8 mouse cellular contexts compared by ENCODE assay signal in genomic region chr3:57487455-57488153, GRCm38 (mm10).
DNase-seq lines count a peak whose midpoint lies in the region; ATAC-seq lines count a peak whose summit lies in the region.

No protein-coding gene starts in this region.

- H3K4me1 ChIP-seq in lung, embryonic 16.5 days (replicated peaks; ENCODE audit: control insufficient read depth, insufficient read depth, low read length): peaks cover 10% of the 10 kb centered on the region
- H3K4me1 ChIP-seq in kidney, embryonic 15.5 days: peaks cover 15% of the 10 kb centered on the region
- peaks cover 14% of the 10 kb centered on the region for H3K4me1 ChIP-seq in stomach, embryonic 16.5 days (ENCODE audit: control insufficient read depth, insufficient read depth, low read length)

- H3K27ac ChIP-seq in lung, embryonic 16.5 days (ENCODE audit: low read length): peak overlapping the region; percentile 83
- H3K27ac ChIP-seq in kidney, embryonic 15.5 days: peak overlapping the region; percentile 74
- H3K27ac ChIP-seq in stomach, embryonic 16.5 days (ENCODE audit: low read length): peak overlapping the region; percentile 78

- H3K4me2 ChIP-seq in lung, embryonic 16.5 days (ENCODE audit: low read depth, low read length): 0 out of 2 replicates have a peak overlapping the region, but pooled peaks have one; percentile 10
- H3K4me2 ChIP-seq in kidney, embryonic 15.5 days: 0 out of 2 replicates have a peak overlapping the region, but pooled peaks have one; percentile 16
- peak overlapping the region; percentile 9; the same call in 1 of the 2 replicates for H3K4me2 ChIP-seq in stomach, embryonic 16.5 days (ENCODE audit: low read depth, low read length)

- no peaks in the 10 kb centered on the region for H3K9me3 ChIP-seq in lung, embryonic 16.5 days (ENCODE audit: control insufficient read depth, low read length)
- H3K9me3 ChIP-seq in kidney, embryonic 15.5 days (replicated peaks): no peaks in the 10 kb centered on the region
- H3K9me3 ChIP-seq in stomach, embryonic 16.5 days (replicated peaks; ENCODE audit: control insufficient read depth, low read length): no peaks in the 10 kb centered on the region

- H3K9ac ChIP-seq in lung, embryonic 16.5 days (ENCODE audit: low read length): no peak overlapping the region
- H3K9ac ChIP-seq in kidney, embryonic 15.5 days: no peak overlapping the region
- no peak overlapping the region for H3K9ac ChIP-seq in stomach, embryonic 16.5 days (ENCODE audit: low read length)

- 29% methylated on average over 8 of the region's 8 CpGs for WGBS in lung, embryonic 16.5 days
- WGBS in kidney, embryonic 15.5 days: 36% methylated on average over 8 of the region's 8 CpGs
- WGBS in stomach, embryonic 16.5 days: 30% methylated on average over 8 of the region's 8 CpGs

- no peak for DNase-seq in lung, postnatal 25 days (ENCODE audit: low spot score)
- DNase-seq in heart, adult 18-20 months: peak; percentile 62 to 68
- no peak for DNase-seq in cerebellum, postnatal 25 days
- no peak for DNase-seq in left cerebral cortex, adult 8-10 months (ENCODE audit: low spot score in 2 of 2)
- DNase-seq in cerebellum, adult 8-10 months: no peak

- no peaks in the 10 kb centered on the region for H3K27me3 ChIP-seq in lung, embryonic 16.5 days (ENCODE audit: control insufficient read depth, insufficient read depth, low read depth, low read length)
- no peaks in the 10 kb centered on the region for H3K27me3 ChIP-seq in kidney, embryonic 15.5 days
- H3K27me3 ChIP-seq in stomach, embryonic 16.5 days (ENCODE audit: control insufficient read depth, insufficient read depth, low read length): no peaks in the 10 kb centered on the region

- ATAC-seq in lung, embryonic 16.5 days (ENCODE audit: low read depth): peak; percentile 96
- peak; percentile 96 for ATAC-seq in kidney, embryonic 15.5 days (replicated peaks; ENCODE audit: low FRiP score)
- ATAC-seq in stomach, embryonic 16.5 days (ENCODE audit: insufficient read depth, low FRiP score): peak; percentile 89

- H3K4me3 ChIP-seq in lung, embryonic 16.5 days (ENCODE audit: low read length): no peak overlapping the region
- H3K4me3 ChIP-seq in kidney, embryonic 15.5 days (replicated peaks): no peak overlapping the region
- H3K4me3 ChIP-seq in stomach, embryonic 16.5 days (replicated peaks; ENCODE audit: low read length): no peak overlapping the region

- H3K36me3 ChIP-seq in lung, embryonic 16.5 days (ENCODE audit: control insufficient read depth, insufficient read depth, low read length): no peaks in the 10 kb centered on the region
- H3K36me3 ChIP-seq in kidney, embryonic 15.5 days: no peaks in the 10 kb centered on the region
- H3K36me3 ChIP-seq in stomach, embryonic 16.5 days (ENCODE audit: control insufficient read depth, insufficient read depth, low read length): no peaks in the 10 kb centered on the region

Comparison
In these comparisons a context has a peak if more than half of its experiments do, and no peak if none do; other contexts are left out.
1. DNase-seq: peak in heart, adult 18-20 months (2 of 2); none in lung, postnatal 25 days (single experiment), cerebellum, postnatal 25 days (0 of 2), left cerebral cortex, adult 8-10 months (0 of 2) and cerebellum, adult 8-10 months (single experiment).
2. Peak in every context shown above with its lines, with median percentiles within 50 percentile points of each other: ATAC-seq, H3K27ac ChIP-seq and H3K4me2 ChIP-seq.